Mouse (Mus musculus): ENCODE measurements at regions not wholly inside any gene's neighbourhood (a gene's known extent, or its start where the extent isn't known, plus 50 kb on each side); places are given as distances from the start of the nearest gene placed in this dataset.
A peak's percentile ranks its signal among the peaks of the same experiment; 100 is the strongest.

- 84% methylated on average over 5 of the region's 5 CpGs for WGBS
- H3K4me3 ChIP-seq, result no peak overlapping the region
- H3K4me1 ChIP-seq, result no peaks in the 10 kb centered on the region
- no peak overlapping the region for H3K27ac ChIP-seq
- H3K4me2 ChIP-seq, result no peak overlapping the region
- H3K9ac ChIP-seq, result no peak overlapping the region
- ATAC-seq (ENCODE audit: insufficient number of reproducible peaks, insufficient read depth, low FRiP score, low TSS enrichment, low read depth), result no peak
- no peaks in the 10 kb centered on the region for H3K9me3 ChIP-seq
- no peaks in the 10 kb centered on the region for H3K27me3 ChIP-seq
- H3K36me3 ChIP-seq, result no peaks in the 10 kb centered on the region
Measured at GRCm38 (mm10) chr10:125610353-125610752, 221.1 kb upstream of the Slc16a7 start.

DNA sequence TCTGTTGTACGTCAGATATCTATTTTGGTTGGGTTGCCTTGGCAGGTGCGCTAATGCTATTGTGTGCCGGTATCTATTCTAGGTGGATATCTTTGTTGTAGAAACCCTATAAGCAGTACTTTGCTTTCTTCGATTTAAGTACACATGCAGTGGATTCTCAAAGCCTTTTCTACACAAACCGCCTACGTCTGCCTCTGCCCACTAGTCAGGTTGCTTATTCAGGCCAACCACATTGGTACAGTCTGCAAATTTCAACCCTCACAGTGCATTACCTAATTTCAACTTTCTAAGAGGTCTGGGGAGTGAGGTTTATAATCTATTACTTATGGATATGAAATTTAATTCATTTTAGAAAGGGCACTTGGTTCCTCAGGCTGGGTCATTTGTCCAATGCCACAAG, 223.5 kb upstream of the Slc16a7 start:
- no peaks in the 10 kb centered on the region for H3K4me1 ChIP-seq
- 94% methylated on average over 6 of the region's 6 CpGs for WGBS
- H3K4me3 ChIP-seq, result no peak overlapping the region
- no peaks in the 10 kb centered on the region for H3K27me3 ChIP-seq
- H3K36me3 ChIP-seq, result no peaks in the 10 kb centered on the region
- no peak overlapping the region for H3K27ac ChIP-seq
- no peak overlapping the region for H3K4me2 ChIP-seq
- no peak for ATAC-seq (ENCODE audit: insufficient number of reproducible peaks, insufficient read depth, low FRiP score, low TSS enrichment, low read depth)
- H3K9ac ChIP-seq, result no peak overlapping the region
- H3K9me3 ChIP-seq, result no peaks in the 10 kb centered on the region

GRCm38 (mm10) chr10:125621376-125621775, 232.1 kb upstream of the Slc16a7 start:
- H3K9me3 ChIP-seq, result no peaks in the 10 kb centered on the region
- no peak overlapping the region for H3K27ac ChIP-seq
- H3K9ac ChIP-seq, result no peak overlapping the region
- ATAC-seq (ENCODE audit: insufficient number of reproducible peaks, insufficient read depth, low FRiP score, low TSS enrichment, low read depth), result no peak
- WGBS, result 58% methylated on average over 6 of the region's 6 CpGs
- no peaks in the 10 kb centered on the region for H3K36me3 ChIP-seq
- no peak overlapping the region for H3K4me3 ChIP-seq
- no peak overlapping the region for H3K4me2 ChIP-seq
- no peaks in the 10 kb centered on the region for H3K27me3 ChIP-seq
- H3K4me1 ChIP-seq, result no peaks in the 10 kb centered on the region

DNA sequence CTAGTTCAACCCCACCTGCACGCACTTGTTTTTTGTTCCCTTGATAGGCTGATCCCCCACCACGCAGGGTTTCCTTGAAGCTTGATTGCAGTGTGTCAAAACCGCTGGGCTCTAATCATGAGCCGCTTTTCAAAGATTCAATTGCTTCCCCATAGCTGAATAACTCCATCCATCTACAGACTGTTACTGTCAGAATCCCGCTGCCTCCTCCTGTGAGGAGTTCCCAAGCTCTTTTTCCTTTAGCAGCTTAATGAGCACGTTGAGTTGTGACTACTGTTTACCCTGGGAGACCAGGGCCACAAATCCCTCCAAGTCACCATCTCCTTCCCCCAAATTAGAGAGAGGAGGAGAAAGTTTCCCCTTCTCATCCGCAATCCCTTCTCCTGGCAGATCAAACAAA, 234.6 kb upstream of the Slc16a7 start:
- Histone ChIP-seq H3K36me3 (no peaks in the 10 kb centered on the region), H3K9me3 (no peaks in the 10 kb centered on the region), H3K27ac (no peak overlapping the region), H3K4me1 (no peaks in the 10 kb centered on the region), H3K27me3 (no peaks in the 10 kb centered on the region), H3K4me3 (no peak overlapping the region), H3K9ac (no peak overlapping the region), H3K4me2 (no peak overlapping the region)
- 15% methylated on average over 7 of the region's 7 CpGs for WGBS
- ATAC-seq (ENCODE audit: insufficient number of reproducible peaks, insufficient read depth, low FRiP score, low TSS enrichment, low read depth), result no peak

DNA sequence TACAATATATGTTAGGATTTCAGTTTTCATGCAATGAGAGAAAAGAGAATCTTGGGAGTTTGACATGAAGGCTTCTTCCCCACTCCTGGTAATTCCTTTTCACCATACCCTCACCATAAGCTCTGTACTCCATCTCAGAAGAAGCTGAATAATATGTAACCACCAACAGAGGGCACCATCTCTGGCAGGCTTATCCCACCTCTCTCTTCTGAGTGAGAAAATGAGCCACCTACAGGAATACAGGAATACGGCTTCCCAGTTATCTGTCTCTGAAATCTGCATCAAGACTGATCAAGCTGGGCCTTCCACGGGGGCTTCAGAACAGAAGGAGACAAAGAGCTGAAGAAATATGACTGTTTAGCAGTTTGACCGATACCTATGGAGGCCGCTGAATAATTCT, 278.6 kb upstream of the Slc16a7 start:
- H3K4me2 ChIP-seq, result no peak overlapping the region
- no peaks in the 10 kb centered on the region for H3K4me1 ChIP-seq
- no peak overlapping the region for H3K27ac ChIP-seq

GRCm38 (mm10) chr10:125673637-125674036, 284.4 kb upstream of the Slc16a7 start:
- Histone ChIP-seq H3K9me3 (no peaks in the 10 kb centered on the region), H3K4me2 (no peak overlapping the region), H3K27me3 (no peaks in the 10 kb centered on the region), H3K9ac (no peak overlapping the region), H3K27ac (no peak overlapping the region), H3K4me1 (no peaks in the 10 kb centered on the region), H3K36me3 (no peaks in the 10 kb centered on the region), H3K4me3 (no peak overlapping the region)
- ATAC-seq (ENCODE audit: insufficient number of reproducible peaks, insufficient read depth, low FRiP score, low TSS enrichment, low read depth), result no peak
- WGBS, result 61% methylated on average over 11 of the region's 11 CpGs

More for the DNA sequence above, 278.6 kb upstream of the Slc16a7 start:
- Histone ChIP-seq H3K27me3 (no peaks in the 10 kb centered on the region), H3K4me3 (no peak overlapping the region), H3K9me3 (no peaks in the 10 kb centered on the region), H3K9ac (no peak overlapping the region), H3K36me3 (no peaks in the 10 kb centered on the region)
- no peak for ATAC-seq (ENCODE audit: insufficient number of reproducible peaks, insufficient read depth, low FRiP score, low TSS enrichment, low read depth)
- WGBS, result 87% methylated on average over 4 of the region's 4 CpGs

DNA sequence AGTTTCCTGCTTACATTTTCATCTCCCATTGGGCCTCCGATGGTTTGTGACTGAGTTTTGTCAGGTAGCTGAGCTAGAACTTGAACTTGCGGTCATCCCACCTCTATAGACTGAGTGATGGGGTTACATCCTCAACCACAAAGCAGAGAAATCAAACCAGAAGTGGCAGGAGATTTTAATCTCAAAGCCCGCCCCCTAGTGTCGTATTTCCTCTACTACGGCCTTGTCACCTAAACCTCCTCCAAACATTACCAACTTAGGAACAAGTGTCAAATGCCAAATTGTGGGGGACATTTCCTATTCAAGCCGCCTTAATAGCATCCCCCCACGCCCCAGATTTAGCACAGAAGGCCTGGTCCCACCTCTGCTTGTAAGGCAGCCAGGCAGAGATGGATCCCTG, 286.3 kb upstream of the Lrig3 start:
- H3K36me3 ChIP-seq, result no peaks in the 10 kb centered on the region
- no peaks in the 10 kb centered on the region for H3K4me1 ChIP-seq
- H3K4me2 ChIP-seq, result no peak overlapping the region
- ATAC-seq (ENCODE audit: insufficient number of reproducible peaks, insufficient read depth, low FRiP score, low TSS enrichment, low read depth), result no peak
- WGBS, result 72% methylated on average over 7 of the region's 7 CpGs
- no peak overlapping the region for H3K4me3 ChIP-seq
- no peaks in the 10 kb centered on the region for H3K9me3 ChIP-seq
- H3K9ac ChIP-seq, result no peak overlapping the region
- no peaks in the 10 kb centered on the region for H3K27me3 ChIP-seq
- no peak overlapping the region for H3K27ac ChIP-seq

GRCm38 (mm10) chr10:125685130-125685529, 280.8 kb upstream of the Lrig3 start:
- no peak for ATAC-seq (ENCODE audit: insufficient number of reproducible peaks, insufficient read depth, low FRiP score, low TSS enrichment, low read depth)
- Histone ChIP-seq H3K36me3 (no peaks in the 10 kb centered on the region), H3K9me3 (no peaks in the 10 kb centered on the region), H3K4me3 (no peak overlapping the region), H3K4me2 (no peak overlapping the region), H3K9ac (no peak overlapping the region), H3K4me1 (no peaks in the 10 kb centered on the region), H3K27ac (no peak overlapping the region), H3K27me3 (no peaks in the 10 kb centered on the region)
- WGBS, result 90% methylated on average over 5 of the region's 5 CpGs

DNA sequence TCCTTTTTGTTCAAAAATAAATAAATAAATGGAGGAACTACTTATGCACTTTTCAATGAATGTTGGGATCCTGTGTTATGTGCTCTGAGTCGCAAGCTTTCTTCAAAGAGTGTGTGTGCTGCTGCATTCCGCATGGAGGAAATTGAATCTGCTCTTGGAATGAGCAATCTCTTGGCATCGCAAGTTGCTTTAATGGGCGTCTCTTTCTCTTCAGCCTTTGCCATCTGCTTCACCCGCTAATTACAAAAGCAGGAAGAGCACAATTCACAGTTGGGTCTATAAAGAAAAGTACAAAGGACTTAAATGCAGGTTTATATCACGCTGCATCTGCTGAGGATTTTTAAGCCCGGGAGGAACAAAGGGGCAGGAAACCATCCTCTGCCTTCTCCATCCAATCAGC, 272.5 kb upstream of the Lrig3 start:
- no peak for ATAC-seq (ENCODE audit: insufficient number of reproducible peaks, insufficient read depth, low FRiP score, low TSS enrichment, low read depth)
- Histone ChIP-seq H3K9ac (no peak overlapping the region), H3K4me2 (no peak overlapping the region), H3K4me3 (no peak overlapping the region), H3K4me1 (no peaks in the 10 kb centered on the region), H3K27me3 (no peaks in the 10 kb centered on the region), H3K36me3 (no peaks in the 10 kb centered on the region), H3K27ac (no peak overlapping the region), H3K9me3 (no peaks in the 10 kb centered on the region)
- WGBS, result 63% methylated on average over 7 of the region's 7 CpGs

- H3K9ac ChIP-seq, result no peak overlapping the region
- no peaks in the 10 kb centered on the region for H3K9me3 ChIP-seq
- H3K4me3 ChIP-seq, result no peak overlapping the region
- no peak for ATAC-seq (ENCODE audit: insufficient number of reproducible peaks, insufficient read depth, low FRiP score, low TSS enrichment, low read depth)
- H3K27me3 ChIP-seq, result no peaks in the 10 kb centered on the region
- WGBS, result 91% methylated on average over 5 of the region's 5 CpGs
- H3K4me2 ChIP-seq, result no peak overlapping the region
- no peaks in the 10 kb centered on the region for H3K36me3 ChIP-seq
- H3K27ac ChIP-seq, result no peak overlapping the region
- no peaks in the 10 kb centered on the region for H3K4me1 ChIP-seq
Measured at GRCm38 (mm10) chr10:125696159-125696558, 269.8 kb upstream of the Lrig3 start.

GRCm38 (mm10) chr10:125725077-125725680, 240.8 kb upstream of the Lrig3 start:
- ATAC-seq (ENCODE audit: insufficient number of reproducible peaks, insufficient read depth, low FRiP score, low TSS enrichment, low read depth), result 0 out of 2 replicates have a peak, but pooled peaks have one; percentile 64
- no peak overlapping the region for H3K9ac ChIP-seq
- peak overlapping the region; percentile 57; the same call in 1 of the 2 replicates for H3K27ac ChIP-seq
- no peaks in the 10 kb centered on the region for H3K36me3 ChIP-seq
- WGBS, result 28% methylated on average over 18 of the region's 18 CpGs
- H3K27me3 ChIP-seq, result no peaks in the 10 kb centered on the region
- no peaks in the 10 kb centered on the region for H3K9me3 ChIP-seq
- H3K4me1 ChIP-seq, result peaks cover 4% of the 10 kb centered on the region
- no peak overlapping the region for H3K4me3 ChIP-seq
- peak overlapping the region; percentile 32 for H3K4me2 ChIP-seq

DNA sequence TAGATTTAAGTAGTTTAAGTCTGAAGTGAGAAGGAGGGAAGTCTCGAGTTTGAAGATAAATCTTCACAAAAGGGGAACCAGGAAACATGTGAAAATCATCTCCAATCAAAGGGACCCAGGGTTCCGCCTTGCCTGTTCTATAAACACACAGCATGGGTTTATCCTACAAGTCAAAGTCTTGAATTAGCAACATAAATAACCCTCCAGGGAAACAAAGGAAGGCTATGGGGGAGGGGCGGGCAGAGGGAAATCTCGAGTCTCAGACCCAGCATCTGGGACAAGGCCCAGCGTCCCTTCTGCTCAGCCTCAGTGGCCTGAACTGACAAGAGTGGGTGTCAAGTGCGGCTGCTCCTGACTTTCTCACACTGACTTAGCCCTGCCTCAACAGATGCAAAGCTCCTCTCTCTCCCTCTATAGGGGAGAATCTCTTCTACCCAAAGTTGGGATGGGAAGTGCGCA, 240.3 kb upstream of the Lrig3 start:
- Histone ChIP-seq H3K4me3 (no peak overlapping the region), H3K9ac (no peak overlapping the region), H3K9me3 (no peaks in the 10 kb centered on the region), H3K4me2 (peak overlapping the region; percentile 32), H3K27ac (peak overlapping the region; percentile 57; the same call in 1 of the 2 replicates), H3K36me3 (no peaks in the 10 kb centered on the region), H3K4me1 (peaks cover 4% of the 10 kb centered on the region), H3K27me3 (no peaks in the 10 kb centered on the region)
- no peak for ATAC-seq (ENCODE audit: insufficient number of reproducible peaks, insufficient read depth, low FRiP score, low TSS enrichment, low read depth)
- WGBS, result 29% methylated on average over 7 of the region's 7 CpGs
